Mouse (Mus musculus): Measurements from ENCODE around the gene Tnnt2. TPM values are rescaled to one million over a fixed set of nuclear protein-coding genes. Genes with fewer than 3 reads are reported as not detected.

Tnnt2 gene
- total RNA-seq, 1 experiment from 2014 or later: not detected

DNA sequence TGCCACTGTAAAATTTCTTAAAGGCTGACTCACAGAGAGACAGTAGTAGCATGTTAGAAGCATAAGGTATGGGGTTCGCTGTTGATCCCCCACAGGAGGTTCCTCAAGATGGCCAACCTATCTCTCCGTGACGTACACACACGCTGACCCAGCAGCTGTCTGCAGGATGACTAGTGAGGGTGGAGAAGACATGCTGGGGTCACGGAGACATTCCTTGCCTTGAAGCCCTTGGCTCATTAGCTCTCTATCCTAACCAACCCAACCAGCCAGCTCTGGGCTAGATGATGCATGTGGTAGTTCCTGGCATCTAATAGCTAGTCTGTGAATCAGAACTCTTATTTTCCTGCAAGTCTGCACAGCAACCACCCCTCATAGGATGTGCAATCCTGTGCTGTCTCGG, 32.4 kb downstream of the Tnnt2 start:
- ATAC-seq (replicated peaks in 1 of 2; ENCODE audit: insufficient read depth in 1 of 2, low FRiP score in 2 of 2, low TSS enrichment in 1 of 2, low read depth in 1 of 2, poor library complexity in 2 of 2, severe bottlenecking in 2 of 2): no peak

GRCm38 (mm10) chr1:135872991-135873390, 36.8 kb downstream of the Tnnt2 start:
- ATAC-seq (replicated peaks in 1 of 2; ENCODE audit: insufficient read depth in 1 of 2, low FRiP score in 2 of 2, low TSS enrichment in 1 of 2, low read depth in 1 of 2, poor library complexity in 2 of 2, severe bottlenecking in 2 of 2): no peak

DNA sequence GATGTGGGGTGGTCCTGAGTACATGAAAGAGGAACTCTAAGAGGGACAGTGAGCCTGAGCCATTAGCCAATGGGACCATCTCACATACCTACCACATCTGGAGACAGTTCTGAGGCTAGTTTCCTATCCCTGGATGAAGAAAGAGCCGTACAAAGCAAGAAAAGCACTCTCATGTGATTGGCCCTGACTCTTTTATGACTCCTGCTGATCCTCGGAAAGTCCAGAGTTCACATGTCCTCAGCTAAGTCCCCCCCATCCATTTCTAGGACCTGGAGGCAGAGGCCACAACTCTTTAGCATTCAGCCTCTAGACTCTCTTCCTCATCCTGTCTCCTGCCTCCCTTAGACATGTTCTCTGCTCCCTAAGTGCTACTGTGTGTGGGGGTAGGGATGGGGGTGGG, 41.1 kb downstream of the Tnnt2 start:
- ATAC-seq (replicated peaks in 1 of 2; ENCODE audit: insufficient read depth in 1 of 2, low FRiP score in 2 of 2, low TSS enrichment in 1 of 2, low read depth in 1 of 2, poor library complexity in 2 of 2, severe bottlenecking in 2 of 2): no peak

GRCm38 (mm10) chr1:135882385-135883109, 46.4 kb downstream of the Tnnt2 start:
- ATAC-seq (replicated peaks in 1 of 2; ENCODE audit: insufficient read depth in 1 of 2, low FRiP score in 2 of 2, low TSS enrichment in 1 of 2, low read depth in 1 of 2, poor library complexity in 2 of 2, severe bottlenecking in 2 of 2): peak; percentile 73 to 77

- no peak for ATAC-seq (replicated peaks in 1 of 2; ENCODE audit: insufficient read depth in 1 of 2, low FRiP score in 2 of 2, low TSS enrichment in 1 of 2, low read depth in 1 of 2, poor library complexity in 2 of 2, severe bottlenecking in 2 of 2)
Observed at GRCm38 (mm10) chr1:135889461-135890185, 53.5 kb downstream of the Tnnt2 start.

DNA sequence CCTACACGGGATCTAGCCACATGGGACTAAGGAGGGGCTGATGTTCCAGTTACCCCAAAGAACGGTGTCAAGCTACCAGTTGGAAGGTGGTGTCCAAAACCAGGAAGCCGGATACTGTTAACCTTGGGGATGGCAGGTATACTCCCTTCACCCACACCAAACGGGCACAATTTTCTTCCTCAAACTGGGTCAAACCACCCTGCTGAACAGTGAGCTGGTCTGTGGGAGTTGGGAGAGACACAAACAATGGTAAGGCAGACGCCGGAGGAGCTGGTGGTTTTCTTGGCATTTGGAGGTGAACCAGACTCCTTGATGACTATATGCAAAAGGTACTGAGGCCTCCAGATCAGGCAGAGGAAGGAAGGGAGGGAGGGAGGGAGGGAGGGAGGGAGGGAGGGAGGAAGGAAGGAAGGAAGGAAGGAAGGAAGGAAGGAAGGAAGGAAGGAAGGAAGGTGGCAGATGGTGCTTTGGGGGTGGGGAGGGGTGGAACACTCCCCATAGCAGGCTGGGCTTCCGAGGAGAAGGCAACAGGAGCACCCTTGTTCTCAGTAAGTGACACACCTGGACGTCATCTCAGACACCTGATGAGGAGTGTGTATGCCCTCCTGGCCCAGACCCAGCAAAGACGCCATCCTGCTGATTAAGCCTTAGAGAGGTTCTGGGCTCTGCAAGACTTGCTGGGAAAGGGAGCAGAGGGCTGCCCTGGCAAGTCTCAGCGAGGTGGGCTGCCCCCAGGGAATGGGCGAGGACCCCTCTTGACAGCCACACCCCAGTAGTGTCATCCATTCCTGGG, 55.5 kb downstream of the Tnnt2 start:
- no peak for ATAC-seq (replicated peaks in 1 of 2; ENCODE audit: insufficient read depth in 1 of 2, low FRiP score in 2 of 2, low TSS enrichment in 1 of 2, low read depth in 1 of 2, poor library complexity in 2 of 2, severe bottlenecking in 2 of 2)

GRCm38 (mm10) chr1:135892233-135892632, 56.1 kb downstream of the Tnnt2 start:
- no peak for ATAC-seq (replicated peaks in 1 of 2; ENCODE audit: insufficient read depth in 1 of 2, low FRiP score in 2 of 2, low TSS enrichment in 1 of 2, low read depth in 1 of 2, poor library complexity in 2 of 2, severe bottlenecking in 2 of 2)

- ATAC-seq (replicated peaks in 1 of 2; ENCODE audit: insufficient read depth in 1 of 2, low FRiP score in 2 of 2, low TSS enrichment in 1 of 2, low read depth in 1 of 2, poor library complexity in 2 of 2, severe bottlenecking in 2 of 2): no peak
Observed at GRCm38 (mm10) chr1:135892764-135893163, 56.6 kb downstream of the Tnnt2 start.

DNA sequence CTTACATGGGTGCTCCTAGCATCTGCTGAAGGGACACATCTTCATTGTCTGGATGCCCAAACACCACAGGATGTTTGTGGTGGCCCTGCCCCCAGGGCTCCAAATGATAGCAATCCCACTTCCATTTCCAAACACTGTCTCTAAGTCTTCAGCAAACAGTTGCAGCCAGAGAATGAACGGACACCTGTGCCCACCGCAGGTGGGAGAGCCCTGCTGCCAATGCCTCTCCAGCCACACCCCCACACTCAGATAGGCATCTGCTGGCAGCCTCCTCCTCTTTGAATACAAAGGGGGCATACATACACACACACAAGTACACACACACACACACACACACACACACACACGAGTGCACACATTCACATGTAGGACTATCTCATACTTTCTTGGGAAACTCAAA, 57.2 kb downstream of the Tnnt2 start:
- no peak for ATAC-seq (replicated peaks in 1 of 2; ENCODE audit: insufficient read depth in 1 of 2, low FRiP score in 2 of 2, low TSS enrichment in 1 of 2, low read depth in 1 of 2, poor library complexity in 2 of 2, severe bottlenecking in 2 of 2)

DNA sequence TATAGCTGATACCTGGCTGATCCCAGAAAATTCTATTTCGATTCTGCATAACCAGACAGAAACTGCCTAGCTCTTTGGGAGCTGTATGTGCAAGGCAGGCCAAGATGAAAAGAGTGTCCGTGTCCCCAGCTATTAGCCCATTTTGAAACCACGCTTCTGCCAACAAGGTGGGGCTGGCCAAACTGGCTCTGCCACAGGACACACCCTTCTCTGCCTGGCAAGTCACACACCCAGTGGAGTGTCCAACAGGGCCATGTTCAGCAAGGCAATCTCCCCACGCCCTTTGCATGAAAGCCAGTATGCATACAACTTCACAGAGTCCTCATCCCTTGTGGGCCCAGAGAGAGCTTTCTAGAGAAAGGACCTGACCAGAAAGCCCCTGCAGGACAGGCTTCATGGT, 59.2 kb downstream of the Tnnt2 start:
- no peak for ATAC-seq (replicated peaks in 1 of 2; ENCODE audit: insufficient read depth in 1 of 2, low FRiP score in 2 of 2, low TSS enrichment in 1 of 2, low read depth in 1 of 2, poor library complexity in 2 of 2, severe bottlenecking in 2 of 2)

GRCm38 (mm10) chr1:135899295-135899694, 63.1 kb downstream of the Tnnt2 start:
- ATAC-seq (replicated peaks in 1 of 2; ENCODE audit: insufficient read depth in 1 of 2, low FRiP score in 2 of 2, low TSS enrichment in 1 of 2, low read depth in 1 of 2, poor library complexity in 2 of 2, severe bottlenecking in 2 of 2): no peak

- ATAC-seq (replicated peaks in 1 of 2; ENCODE audit: insufficient read depth in 1 of 2, low FRiP score in 2 of 2, low TSS enrichment in 1 of 2, low read depth in 1 of 2, poor library complexity in 2 of 2, severe bottlenecking in 2 of 2): no peak
Observed at GRCm38 (mm10) chr1:135899991-135900515, 63.9 kb downstream of the Tnnt2 start.

Other genes starting within 250 kb of the Tnnt2 start
- gene Nav1, start 229.1 kb upstream of the Tnnt2 start, total RNA-seq (2017): 4.7 and 7.0 TPM in 2 replicates
- gene Csrp1, start 116.3 kb upstream of the Tnnt2 start, total RNA-seq (2017): 148 and 162 TPM in 2 replicates
- 2.6 TPM in 1 of 2 replicates, not detected in the other for gene Phlda3, start 70.2 kb upstream of the Tnnt2 start, total RNA-seq (2017)
- gene Tnni1, start 56.9 kb upstream of the Tnnt2 start, total RNA-seq (2017): 0.88 TPM in 1 of 2 replicates, not detected in the other
- gene Lad1, start 17.8 kb upstream of the Tnnt2 start, total RNA-seq (2017): not detected in 2 replicates
- gene Pkp1, start 82.9 kb downstream of the Tnnt2 start, total RNA-seq (2017): not detected in 2 replicates
- gene Igfn1, start 170.0 kb downstream of the Tnnt2 start, total RNA-seq (2017): not detected in 2 replicates
- gene Tmem9, start 171.8 kb downstream of the Tnnt2 start, total RNA-seq (2017): 17.3 and 33.3 TPM in 2 replicates
- gene Ascl5, start 214.4 kb downstream of the Tnnt2 start, total RNA-seq (2017): not detected in 2 replicates
- gene Cacna1s, start 216.4 kb downstream of the Tnnt2 start, total RNA-seq (2017): 1.6 TPM in 1 of 2 replicates, not detected in the other

Measured in hematopoietic stem cell, adult 5-6 weeks (primary cell).